ENCODE assay signal across 37 mouse cellular contexts in the genomic region with DNA sequence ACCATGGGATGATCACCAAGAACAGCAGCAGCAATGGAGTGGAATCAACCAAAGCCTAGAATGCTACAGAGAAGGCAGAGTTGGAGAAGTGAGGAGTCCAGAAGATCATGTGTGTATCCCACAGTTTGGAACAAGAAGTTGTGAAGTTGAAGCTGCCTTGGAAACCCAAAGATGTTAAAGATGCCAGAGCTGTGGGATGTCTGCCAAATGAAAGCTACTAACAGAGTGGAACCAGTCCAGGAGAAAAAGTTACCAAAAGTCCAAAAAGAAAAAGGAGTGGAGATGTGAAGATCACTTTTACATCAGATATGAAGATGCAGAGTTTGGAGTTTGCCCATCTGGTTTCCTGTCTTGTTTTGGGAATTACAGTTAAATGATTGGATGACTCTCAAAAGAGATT. TPM values are rescaled to one million over a fixed set of nuclear protein-coding genes. Genes with fewer than 3 reads are reported as not detected.
"Had no signal": no experiment of that assay in that cellular context is flagged by ENCODE, and none has a peak within 500 bp of the region (broad histone marks: within the 10 kb centered on the region; RNA-seq: fewer than 3 reads in every experiment).

No protein-coding gene starts in this region.

- H3K9me3 ChIP-seq: heart, embryonic 10.5 days; heart, embryonic 15.5 days; hindbrain, embryonic 13.5 days; hindbrain, embryonic 15.5 days; intestine, embryonic 15.5 days; kidney, embryonic 15.5 days had no signal

- H3K27ac ChIP-seq: heart, embryonic 10.5 days; heart, embryonic 13.5 days; heart, embryonic 15.5 days; hindbrain, embryonic 10.5 days; hindbrain, embryonic 12.5 days; hindbrain, embryonic 13.5 days; hindbrain, embryonic 14.5 days; hindbrain, embryonic 15.5 days; hindbrain, postnatal 0 days; intestine, embryonic 15.5 days; kidney, embryonic 15.5 days; kidney, postnatal 0 days; layer of hippocampus, adult 2 months; left cerebral cortex, adult 2 months had no signal

- H3K9ac ChIP-seq: heart, embryonic 12.5 days; heart, embryonic 13.5 days; heart, embryonic 15.5 days; hindbrain, embryonic 12.5 days; hindbrain, embryonic 13.5 days; hindbrain, embryonic 14.5 days; hindbrain, embryonic 15.5 days; intestine, embryonic 15.5 days; kidney, embryonic 15.5 days had no signal

- H3K4me3 ChIP-seq: heart, embryonic 10.5 days; heart, embryonic 12.5 days; heart, embryonic 13.5 days; heart, embryonic 15.5 days; hindbrain, embryonic 10.5 days; hindbrain, embryonic 12.5 days; hindbrain, embryonic 13.5 days; hindbrain, embryonic 15.5 days; intestine, embryonic 15.5 days; kidney, embryonic 15.5 days; layer of hippocampus, adult 2 months; left cerebral cortex, adult 2 months had no signal

- H3K4me2 ChIP-seq: heart, embryonic 11.5 days; heart, embryonic 12.5 days; heart, embryonic 13.5 days; heart, embryonic 15.5 days; hindbrain, embryonic 12.5 days; hindbrain, embryonic 13.5 days; hindbrain, embryonic 14.5 days; hindbrain, embryonic 15.5 days; intestine, embryonic 15.5 days; kidney, embryonic 15.5 days had no signal

- H3K4me1 ChIP-seq: heart, embryonic 10.5 days; heart, embryonic 12.5 days; heart, embryonic 13.5 days; heart, embryonic 15.5 days; hindbrain, embryonic 10.5 days; hindbrain, embryonic 12.5 days; hindbrain, embryonic 13.5 days; hindbrain, embryonic 15.5 days; intestine, embryonic 15.5 days; kidney, embryonic 15.5 days had no signal

- H3K27me3 ChIP-seq: heart, embryonic 12.5 days; heart, embryonic 15.5 days; hindbrain, embryonic 12.5 days; hindbrain, embryonic 13.5 days; hindbrain, embryonic 15.5 days; intestine, embryonic 15.5 days; kidney, embryonic 15.5 days had no signal

- ATAC-seq: hindbrain, embryonic 16.5 days; hindbrain, postnatal 0 days; inflammation-experienced regulatory T-cells, adult 6 months; intestine, embryonic 15.5 days; intestine, embryonic 16.5 days; intestine, postnatal 0 days had no signal

- DNase-seq: heart, postnatal 10 days; heart, postnatal 14 days; heart, postnatal 36 days; heart, postnatal 4 days; kidney, adult 11 months; kidney, adult 18-20 months; kidney, adult 2 months; kidney, adult 8-10 months; kidney, adult 9 months; kidney, postnatal 10 days; kidney, postnatal 14 days; kidney, postnatal 25 days; kidney, postnatal 36 days; kidney, postnatal 4 days; layer of hippocampus, adult 9-11 months; layer of hippocampus, postnatal 36 days had no signal

- H3K36me3 ChIP-seq: heart, embryonic 10.5 days; heart, embryonic 12.5 days; heart, embryonic 13.5 days; heart, embryonic 15.5 days; hindbrain, embryonic 10.5 days; hindbrain, embryonic 12.5 days; hindbrain, embryonic 13.5 days; hindbrain, embryonic 15.5 days; intestine, embryonic 15.5 days; kidney, embryonic 15.5 days had no signal

RNA-seq across cellular contexts. Expression of a gene that starts 26.5 kb away (rescaled TPM):
- total RNA-seq: hematopoietic stem cell, adult 5-6 weeks had no signal
